Mouse (Mus musculus): ENCODE measurements at regions not wholly inside any gene's neighbourhood (a gene's known extent, or its start where the extent isn't known, plus 50 kb on each side); places are given as distances from the start of the nearest gene placed in this dataset.

- Histone ChIP-seq H3K4me3 (ENCODE audit: insufficient read depth, low read length) (no peak overlapping the region), H3K27ac (ENCODE audit: insufficient read depth, low read length) (no peak overlapping the region), H3K4me1 (ENCODE audit: control insufficient read depth, insufficient read depth, low read length) (0 out of 2 replicates have a peak, but pooled peaks cover 1% of the 10 kb centered on the region)
- no peak for TF ChIP-seq CTCF (IDR thresholded peaks at IDR 0.05; ENCODE audit: extremely low read depth, insufficient read depth, low read length)
- TF ChIP-seq POLR2A (IDR thresholded peaks at IDR 0.05; ENCODE audit: extremely low read depth, insufficient read depth, low read length), result no peak
Observed at GRCm38 (mm10) chr10:99366162-99366561, 103.1 kb downstream of the Dusp6 start.

DNA sequence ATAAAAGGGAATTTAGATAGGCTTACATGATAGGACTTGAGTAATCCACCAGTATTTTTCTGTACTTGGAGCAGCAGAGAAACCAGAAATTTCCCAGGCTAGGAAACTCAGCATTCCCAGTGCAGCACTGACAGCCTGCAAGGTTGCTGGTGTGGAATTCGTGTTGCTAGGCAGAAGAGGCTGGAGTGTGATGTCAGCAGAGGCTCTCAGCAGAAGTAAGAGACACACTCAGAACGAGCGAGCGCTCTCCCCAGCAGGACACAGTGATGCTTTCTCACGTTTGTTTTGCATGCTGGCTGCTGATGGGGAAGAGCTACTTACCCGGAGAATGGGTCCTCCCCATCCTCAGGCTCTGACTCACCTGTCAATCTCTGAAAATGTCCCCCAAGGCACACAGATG is 104.7 kb downstream of the Dusp6 start:
- 0 out of 2 replicates have a peak, but pooled peaks cover 1% of the 10 kb centered on the region for H3K4me1 ChIP-seq (ENCODE audit: control insufficient read depth, insufficient read depth, low read length)
- no peak overlapping the region for H3K27ac ChIP-seq (ENCODE audit: insufficient read depth, low read length)
- no peak overlapping the region for H3K4me3 ChIP-seq (ENCODE audit: insufficient read depth, low read length)
- TF ChIP-seq POLR2A (IDR thresholded peaks at IDR 0.05; ENCODE audit: extremely low read depth, insufficient read depth, low read length) (peak; percentile 64; the same call in 1 of the 2 replicates), CTCF (IDR thresholded peaks at IDR 0.05; ENCODE audit: extremely low read depth, insufficient read depth, low read length) (no peak)

GRCm38 (mm10) chr10:99375101-99375500 is 112.1 kb downstream of the Dusp6 start:
- TF ChIP-seq CTCF (IDR thresholded peaks at IDR 0.05; ENCODE audit: extremely low read depth, insufficient read depth, low read length) (no peak), POLR2A (IDR thresholded peaks at IDR 0.05; ENCODE audit: extremely low read depth, insufficient read depth, low read length) (no peak)
- H3K27ac ChIP-seq (ENCODE audit: insufficient read depth, low read length), result no peak overlapping the region
- peaks cover 2% of the 10 kb centered on the region for H3K4me1 ChIP-seq (ENCODE audit: control insufficient read depth, insufficient read depth, low read length)
- no peak overlapping the region for H3K4me3 ChIP-seq (ENCODE audit: insufficient read depth, low read length)

- Histone ChIP-seq H3K27ac (ENCODE audit: insufficient read depth, low read length) (no peak overlapping the region), H3K4me1 (ENCODE audit: control insufficient read depth, insufficient read depth, low read length) (peaks cover 2% of the 10 kb centered on the region), H3K4me3 (ENCODE audit: insufficient read depth, low read length) (no peak overlapping the region)
- TF ChIP-seq POLR2A (IDR thresholded peaks at IDR 0.05; ENCODE audit: extremely low read depth, insufficient read depth, low read length) (no peak), CTCF (IDR thresholded peaks at IDR 0.05; ENCODE audit: extremely low read depth, insufficient read depth, low read length) (no peak)
Observed at GRCm38 (mm10) chr10:99376430-99376829, 113.4 kb downstream of the Dusp6 start.

GRCm38 (mm10) chr10:99377548-99377947 is 114.5 kb downstream of the Dusp6 start:
- Histone ChIP-seq H3K4me3 (ENCODE audit: insufficient read depth, low read length) (no peak overlapping the region), H3K4me1 (ENCODE audit: control insufficient read depth, insufficient read depth, low read length) (peaks cover 2% of the 10 kb centered on the region), H3K27ac (ENCODE audit: insufficient read depth, low read length) (no peak overlapping the region)
- TF ChIP-seq CTCF (IDR thresholded peaks at IDR 0.05; ENCODE audit: extremely low read depth, insufficient read depth, low read length) (no peak), POLR2A (IDR thresholded peaks at IDR 0.05; ENCODE audit: extremely low read depth, insufficient read depth, low read length) (no peak)

GRCm38 (mm10) chr10:99379156-99379555 is 116.1 kb downstream of the Dusp6 start:
- Histone ChIP-seq H3K4me1 (ENCODE audit: control insufficient read depth, insufficient read depth, low read length) (peaks cover 2% of the 10 kb centered on the region), H3K4me3 (ENCODE audit: insufficient read depth, low read length) (no peak overlapping the region), H3K27ac (ENCODE audit: insufficient read depth, low read length) (no peak overlapping the region)
- TF ChIP-seq CTCF (IDR thresholded peaks at IDR 0.05; ENCODE audit: extremely low read depth, insufficient read depth, low read length), result no peak
- TF ChIP-seq POLR2A (IDR thresholded peaks at IDR 0.05; ENCODE audit: extremely low read depth, insufficient read depth, low read length), result no peak

DNA sequence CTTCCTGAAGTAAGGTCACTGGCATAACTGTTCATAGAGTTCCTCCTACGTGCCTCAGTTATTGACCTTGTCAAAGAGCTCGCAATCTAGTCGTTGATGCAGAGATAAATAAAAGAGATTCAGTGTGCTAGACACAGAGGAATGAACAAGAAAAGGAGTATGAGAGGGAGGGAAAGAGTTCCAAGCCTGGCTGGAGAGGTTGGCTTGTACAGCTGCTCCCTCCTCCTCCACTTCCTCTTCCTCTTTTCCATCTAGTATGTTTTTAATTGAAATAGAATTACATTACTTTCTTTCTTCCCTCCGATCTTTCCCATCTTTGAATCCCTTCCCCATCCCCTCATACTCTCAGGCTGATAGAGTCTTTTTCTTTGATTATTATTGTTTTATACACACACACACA is 117.1 kb downstream of the Dusp6 start:
- Histone ChIP-seq H3K4me1 (ENCODE audit: control insufficient read depth, insufficient read depth, low read length) (peaks cover 2% of the 10 kb centered on the region), H3K27ac (ENCODE audit: insufficient read depth, low read length) (no peak overlapping the region)
- no peak for TF ChIP-seq POLR2A (IDR thresholded peaks at IDR 0.05; ENCODE audit: extremely low read depth, insufficient read depth, low read length)
- TF ChIP-seq CTCF (IDR thresholded peaks at IDR 0.05; ENCODE audit: extremely low read depth, insufficient read depth, low read length), result no peak

GRCm38 (mm10) chr10:99383028-99383427 is 120.0 kb downstream of the Dusp6 start:
- Histone ChIP-seq H3K4me3 (ENCODE audit: insufficient read depth, low read length) (no peak overlapping the region), H3K4me1 (ENCODE audit: control insufficient read depth, insufficient read depth, low read length) (no peaks in the 10 kb centered on the region; the same call in 1 of the 2 replicates), H3K27ac (ENCODE audit: insufficient read depth, low read length) (no peak overlapping the region)
- no peak for TF ChIP-seq CTCF (IDR thresholded peaks at IDR 0.05; ENCODE audit: extremely low read depth, insufficient read depth, low read length)
- no peak for TF ChIP-seq POLR2A (IDR thresholded peaks at IDR 0.05; ENCODE audit: extremely low read depth, insufficient read depth, low read length)

More for the DNA sequence above, 117.1 kb downstream of the Dusp6 start:
- H3K4me3 ChIP-seq (ENCODE audit: insufficient read depth, low read length), result no peak overlapping the region

DNA sequence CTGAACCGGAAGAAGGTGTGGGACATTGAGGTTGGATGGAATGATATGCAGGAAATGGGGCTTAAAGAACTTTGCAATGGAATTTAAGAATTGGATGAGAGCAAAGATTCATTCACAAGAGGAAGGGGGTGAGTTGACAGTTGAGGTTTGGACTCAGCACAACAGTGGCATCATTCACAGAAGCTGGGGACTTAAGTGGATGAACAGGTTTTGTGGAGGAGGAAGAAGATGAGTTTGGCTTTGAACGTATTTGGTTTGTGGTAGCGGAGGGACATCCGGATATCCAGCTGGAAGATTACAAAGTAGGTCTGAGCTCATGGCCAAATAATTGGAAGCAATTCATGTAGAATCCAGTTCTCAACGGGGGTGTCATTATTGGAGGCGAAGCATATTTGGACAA is 121.3 kb downstream of the Dusp6 start:
- Histone ChIP-seq H3K4me1 (ENCODE audit: control insufficient read depth, insufficient read depth, low read length) (no peaks in the 10 kb centered on the region; the same call in 1 of the 2 replicates), H3K27ac (ENCODE audit: insufficient read depth, low read length) (no peak overlapping the region), H3K4me3 (ENCODE audit: insufficient read depth, low read length) (no peak overlapping the region)
- TF ChIP-seq POLR2A (IDR thresholded peaks at IDR 0.05; ENCODE audit: extremely low read depth, insufficient read depth, low read length) (no peak), CTCF (IDR thresholded peaks at IDR 0.05; ENCODE audit: extremely low read depth, insufficient read depth, low read length) (no peak)

DNA sequence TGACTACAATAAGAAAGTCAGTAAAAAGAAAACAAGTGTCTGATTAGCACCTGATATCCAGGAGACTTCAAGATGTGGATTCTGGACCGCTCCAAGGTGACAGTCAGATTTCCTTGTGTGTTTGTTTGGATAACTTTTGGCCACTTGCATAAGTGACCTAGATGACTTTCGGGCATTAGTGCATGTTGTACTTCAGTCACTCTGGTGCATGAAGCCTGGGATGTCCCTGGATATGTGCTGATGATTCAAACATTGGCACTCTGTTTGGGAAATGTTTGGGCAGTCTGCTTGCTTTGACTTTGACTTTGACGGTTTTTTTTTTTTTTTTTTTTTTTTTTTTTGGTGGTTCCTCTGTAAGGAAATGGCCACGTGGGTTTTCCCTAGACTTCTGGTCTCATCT is 121.8 kb downstream of the Dusp6 start:
- Histone ChIP-seq H3K4me1 (ENCODE audit: control insufficient read depth, insufficient read depth, low read length) (no peaks in the 10 kb centered on the region; the same call in 1 of the 2 replicates), H3K27ac (ENCODE audit: insufficient read depth, low read length) (no peak overlapping the region), H3K4me3 (ENCODE audit: insufficient read depth, low read length) (no peak overlapping the region)
- TF ChIP-seq CTCF (IDR thresholded peaks at IDR 0.05; ENCODE audit: extremely low read depth, insufficient read depth, low read length) (no peak), POLR2A (IDR thresholded peaks at IDR 0.05; ENCODE audit: extremely low read depth, insufficient read depth, low read length) (no peak)

Measured in cortical plate, adult 2 months (tissue).